12 mouse cellular contexts compared by ENCODE assay signal in genomic region chr11:50265931-50266330, GRCm38 (mm10). TPM values are rescaled to one million over a fixed set of nuclear protein-coding genes. Genes with fewer than 3 reads are reported as not detected.
A peak's percentile ranks its signal among the peaks of the same experiment; 100 is the strongest.
DNase-seq lines count a peak whose midpoint lies in the region; ATAC-seq and TF ChIP-seq lines count a peak whose summit lies in the region.
"Had no signal": no experiment of that assay in that cellular context is flagged by ENCODE, and none has a peak within 500 bp of the region (broad histone marks: within the 10 kb centered on the region; RNA-seq: fewer than 3 reads in every experiment).

No protein-coding gene starts in this region.

- H3K4me2 ChIP-seq in lung, postnatal 0 days (replicated peaks; ENCODE audit: low read depth, low read length): no peak overlapping the region
- H3K4me2 ChIP-seq: limb, embryonic 15.5 days had no signal

- no peak overlapping the region for H3K27ac ChIP-seq in lung, postnatal 0 days (ENCODE audit: low read length)
- no peak overlapping the region for H3K27ac ChIP-seq in left cerebral cortex, adult 2 months
- H3K27ac ChIP-seq: limb, embryonic 15.5 days had no signal

- no peaks in the 10 kb centered on the region for H3K4me1 ChIP-seq in lung, postnatal 0 days (ENCODE audit: insufficient read depth, low read depth, low read length)
- H3K4me1 ChIP-seq: limb, embryonic 15.5 days had no signal

- no peak overlapping the region for H3K9ac ChIP-seq in lung, postnatal 0 days (replicated peaks; ENCODE audit: low read depth)
- H3K9ac ChIP-seq: limb, embryonic 15.5 days had no signal

- peak; percentile 40 for DNase-seq in layer of hippocampus, adult 11-12 months (ENCODE audit: low spot score)
- DNase-seq in layer of hippocampus, adult 9-10 months (ENCODE audit: low spot score): no peak
- DNase-seq in gastrocnemius, postnatal 10 days: peak; percentile 34
- peak; percentile 81 for DNase-seq in kidney, adult 18-20 months
- no peak for DNase-seq in lung, postnatal 0 days (ENCODE audit: low spot score)
- no peak for DNase-seq in left cerebral cortex, adult 2 months (ENCODE audit: extremely low spot score in 1 of 2, low spot score in 2 of 2)
- no peak for DNase-seq in heart, postnatal 14 days
- DNase-seq in adrenal gland, adult 18-20 months (ENCODE audit: low spot score in 2 of 2): no peak
- DNase-seq: cerebellum, adult 9-11 months; right cerebral cortex, postnatal 4 days had no signal

- TF ChIP-seq CTCF in lung, postnatal 0 days (IDR thresholded peaks at IDR 0.05): no peak
- no peak for TF ChIP-seq CTCF in left cerebral cortex, adult 2 months (IDR thresholded peaks at IDR 0.05)

- H3K36me3 ChIP-seq in lung, postnatal 0 days (ENCODE audit: insufficient read depth, low read length): peaks cover 31% of the 10 kb centered on the region

- H3K4me3 ChIP-seq in lung, postnatal 0 days (ENCODE audit: low read depth, low read length): no peak overlapping the region
- no peak overlapping the region for H3K4me3 ChIP-seq in left cerebral cortex, adult 2 months
- H3K4me3 ChIP-seq: limb, embryonic 15.5 days had no signal

- intact Hi-C loops in left cerebral cortex, adult 2 months (cut with DNase I): no loop called here
- intact Hi-C loops in heart, postnatal 14 days (cut with DNase I): loop anchor here (10.0 kb wide), 1 partner anchor 99 kb away; no protein-coding TSS in a partner anchor

- H3K27me3 ChIP-seq in lung, postnatal 0 days (replicated peaks; ENCODE audit: insufficient read depth, low read length): no peaks in the 10 kb centered on the region
- H3K27me3 ChIP-seq: limb, embryonic 15.5 days had no signal

- no peak for TF ChIP-seq EP300 in lung, postnatal 0 days (IDR thresholded peaks at IDR 0.05)

- 66% methylated on average over 8 of the region's 8 CpGs for WGBS in lung, postnatal 0 days

- ATAC-seq in lung, postnatal 0 days: 0 out of 2 replicates have a peak, but pooled peaks have one; percentile 23
- ATAC-seq: forebrain, embryonic 14.5 days had no signal

- H3K9me3 ChIP-seq in lung, postnatal 0 days (ENCODE audit: low read length): no peaks in the 10 kb centered on the region
- H3K9me3 ChIP-seq: limb, embryonic 15.5 days had no signal

RNA-seq across cellular contexts. Expression of gene Maml1, which starts 26.2 kb away (rescaled TPM):
- total RNA-seq in gastrocnemius, postnatal 10 days (2021): 10 to 100 TPM; 11.7 to 13.9 TPM
- 5.2 and 6.2 TPM in 2 replicates for polyA plus RNA-seq in lung, postnatal 0 days (2015; fragmentation: Nextera tagmentation; extraction: Ambion mirVana)
- total RNA-seq in left cerebral cortex, adult 2 months (2021): 10 to 100 TPM; 11.1 to 11.5 TPM
- total RNA-seq in heart, postnatal 14 days (2021): 10 to 100 TPM; 14.7 to 17.8 TPM
- total RNA-seq in adrenal gland, adult 18-20 months (2021): 10 to 100 TPM; 18.0 to 23.1 TPM

RNA-seq across cellular contexts. Expression of gene Ltc4s, which starts 27.5 kb away (rescaled TPM):
- 1 to 10 TPM; 2.3 to 3.9 TPM for total RNA-seq in gastrocnemius, postnatal 10 days (2021)
- polyA plus RNA-seq in lung, postnatal 0 days (2015; fragmentation: Nextera tagmentation; extraction: Ambion mirVana): 21.8 and 21.9 TPM in 2 replicates
- 1 to 10 TPM; 5.9 to 8.7 TPM for total RNA-seq in left cerebral cortex, adult 2 months (2021)
- total RNA-seq in heart, postnatal 14 days (2021): 1 to 10 TPM; 7.4 to 8.7 TPM
- total RNA-seq in adrenal gland, adult 18-20 months (2021): 10 to 100 TPM; 15.2 to 46.9 TPM

RNA-seq across cellular contexts. Expression of gene Mgat4b, which starts 55.2 kb away (rescaled TPM):
- total RNA-seq in gastrocnemius, postnatal 10 days (2021): 10 to 100 TPM; 31.2 to 35.0 TPM
- polyA plus RNA-seq in lung, postnatal 0 days (2015; fragmentation: Nextera tagmentation; extraction: Ambion mirVana): 43.4 and 44.4 TPM in 2 replicates
- total RNA-seq in left cerebral cortex, adult 2 months (2021): 10 to 100 TPM; 63.1 to 67.0 TPM
- 100 to 1,000 TPM in 1 of 2 experiments, 10 to 100 TPM in 1; 97.2 to 101 TPM for total RNA-seq in heart, postnatal 14 days (2021)
- 100 to 1,000 TPM in 1 of 2 experiments, 10 to 100 TPM in 1; 89.3 to 110 TPM for total RNA-seq in adrenal gland, adult 18-20 months (2021)

RNA-seq across cellular contexts. Expression of gene Sqstm1, which starts 55.3 kb away (rescaled TPM):
- 100 to 1,000 TPM; 196 to 231 TPM for total RNA-seq in gastrocnemius, postnatal 10 days (2021)
- 405 and 426 TPM in 2 replicates for polyA plus RNA-seq in lung, postnatal 0 days (2015; fragmentation: Nextera tagmentation; extraction: Ambion mirVana)
- 100 to 1,000 TPM; 474 to 490 TPM for total RNA-seq in left cerebral cortex, adult 2 months (2021)
- total RNA-seq in heart, postnatal 14 days (2021): 100 to 1,000 TPM; 234 to 282 TPM
- total RNA-seq in adrenal gland, adult 18-20 months (2021): 100 to 1,000 TPM; 715 to 956 TPM

RNA-seq across cellular contexts. Expression of gene Canx, which starts 59.5 kb away (rescaled TPM):
- 100 to 1,000 TPM; 146 to 173 TPM for total RNA-seq in gastrocnemius, postnatal 10 days (2021)
- 168 and 186 TPM in 2 replicates for polyA plus RNA-seq in lung, postnatal 0 days (2015; fragmentation: Nextera tagmentation; extraction: Ambion mirVana)
- 100 to 1,000 TPM; 387 to 418 TPM for total RNA-seq in left cerebral cortex, adult 2 months (2021)
- total RNA-seq in heart, postnatal 14 days (2021): 100 to 1,000 TPM; 212 to 246 TPM
- 100 to 1,000 TPM; 431 to 540 TPM for total RNA-seq in adrenal gland, adult 18-20 months (2021)

Comparison
In these comparisons a context has a peak if more than half of its experiments do, and no peak if none do; other contexts are left out.
1. DNase-seq: peak in layer of hippocampus, adult 11-12 months (single experiment), gastrocnemius, postnatal 10 days (single experiment) and kidney, adult 18-20 months (single experiment); none in layer of hippocampus, adult 9-10 months (single experiment), lung, postnatal 0 days (single experiment), left cerebral cortex, adult 2 months (0 of 2), heart, postnatal 14 days (0 of 2) and adrenal gland, adult 18-20 months (0 of 2).